Mouse (Mus musculus): ENCODE data around the gene Tdrd1. TPM values are rescaled to one million over a fixed set of nuclear protein-coding genes. Genes with fewer than 3 reads are reported as not detected.
A peak's percentile ranks its signal among the peaks of the same experiment; 100 is the strongest.

Gene Tdrd1
- polyA plus RNA-seq, 1 experiment from 2014 or later, result 1.3 TPM

DNA sequence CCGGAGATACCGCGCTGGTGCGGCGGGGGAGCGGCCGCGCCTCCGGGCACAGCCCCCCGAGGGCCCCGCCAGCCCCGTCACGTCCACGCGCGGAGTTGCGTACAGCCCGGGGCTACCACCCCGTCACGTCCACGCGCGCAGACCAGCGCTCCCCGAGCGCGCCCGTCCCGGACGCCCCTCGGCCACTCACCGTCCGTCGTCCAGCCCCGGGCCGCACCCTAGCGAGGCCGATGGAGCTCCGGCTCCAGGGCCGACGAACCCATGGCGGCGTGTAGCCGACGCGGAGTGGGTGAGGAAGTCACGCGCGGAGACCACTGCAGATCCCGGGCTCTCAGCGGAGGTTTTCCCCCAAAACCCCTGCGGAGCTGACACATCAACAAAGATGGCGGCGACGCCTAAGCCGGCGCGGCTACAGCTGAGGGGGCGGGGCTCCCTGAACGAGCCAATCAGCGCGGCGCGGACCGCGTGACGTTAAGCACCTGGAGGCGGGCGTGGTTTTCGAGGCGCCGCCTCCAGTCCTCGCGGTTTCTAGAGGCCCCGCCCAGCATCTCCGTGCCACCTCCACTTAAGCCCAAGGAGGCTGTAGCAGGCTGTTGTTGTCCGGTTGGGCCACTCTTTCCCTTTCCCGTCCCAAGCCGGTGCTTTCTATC lies 4.1 kb upstream of the Tdrd1 start, which contains the start of gene Ccdc186:
Ccdc186 (minus strand) TSS at position 393 of the 650 bp plus-strand sequence.
- peak within 1 kb of the TSS; percentile 96 for H3K9ac ChIP-seq (ENCODE audit: low read depth, low read length)

GRCm38 (mm10) chr19:56822448-56822836 lies 3.6 kb upstream of the Tdrd1 start:
- no peaks in the 10 kb centered on the region for H3K36me3 ChIP-seq (ENCODE audit: control insufficient read depth, insufficient read depth, low read length)
- peaks cover 24% of the 10 kb centered on the region for H3K4me1 ChIP-seq (ENCODE audit: control insufficient read depth, insufficient read depth, low read depth, low read length)
- peak overlapping the region; percentile 74 for H3K4me2 ChIP-seq (ENCODE audit: low read length)
- no peaks in the 10 kb centered on the region for H3K27me3 ChIP-seq (replicated peaks; ENCODE audit: control insufficient read depth, insufficient read depth, low read length)
- peak overlapping the region; percentile 92 for H3K4me3 ChIP-seq (ENCODE audit: low read length)
- H3K9ac ChIP-seq (ENCODE audit: low read depth, low read length), result peak overlapping the region; percentile 96
- peak; percentile 52 for ATAC-seq
- no peaks in the 10 kb centered on the region for H3K9me3 ChIP-seq (ENCODE audit: control insufficient read depth, low read length)
- 17% methylated on average over 10 of the region's 10 CpGs for WGBS
- 0 out of 2 replicates have a peak overlapping the region, but pooled peaks have one; percentile 6 for H3K27ac ChIP-seq (ENCODE audit: low read depth, low read length)

More for the DNA sequence above, 4.1 kb upstream of the Tdrd1 start, which contains the start of gene Ccdc186:
- H3K4me2 ChIP-seq (ENCODE audit: low read length), result peak within 1 kb of the TSS; percentile 74
- no peaks in the 10 kb centered on the region for H3K9me3 ChIP-seq (ENCODE audit: control insufficient read depth, low read length)
- H3K4me3 ChIP-seq (ENCODE audit: low read length), result peak within 1 kb of the TSS; percentile 92
- peak; percentile 99 for ATAC-seq
- no peaks in the 10 kb centered on the region for H3K27me3 ChIP-seq (replicated peaks; ENCODE audit: control insufficient read depth, insufficient read depth, low read length)
- H3K27ac ChIP-seq (ENCODE audit: low read depth, low read length), result peak within 1 kb of the TSS; percentile 93
- 0% methylated on average over 54 of the region's 79 CpGs for WGBS
- H3K4me1 ChIP-seq (ENCODE audit: control insufficient read depth, insufficient read depth, low read depth, low read length), result peaks cover 24% of the 10 kb centered on the region
- no peaks in the 10 kb centered on the region for H3K36me3 ChIP-seq (ENCODE audit: control insufficient read depth, insufficient read depth, low read length)

DNA sequence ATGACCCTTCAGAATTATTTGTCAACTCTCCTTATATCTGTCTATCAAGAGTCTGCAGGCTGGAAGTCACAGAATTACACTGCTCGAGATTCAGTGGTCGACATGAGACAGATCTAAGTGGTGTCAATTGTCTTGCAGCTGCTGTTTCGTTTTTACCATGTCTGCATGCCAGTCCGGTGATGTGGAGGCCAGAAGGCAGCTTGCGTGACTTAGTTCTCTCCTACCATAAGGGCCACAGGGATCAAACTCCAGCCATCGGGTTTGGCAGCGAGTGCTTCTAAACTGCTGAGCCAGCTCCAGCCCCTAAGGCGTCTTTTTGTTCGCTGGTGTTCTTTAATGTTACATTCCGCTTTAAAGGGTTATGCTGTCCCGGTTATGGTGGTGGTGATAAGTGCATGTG lies 2.3 kb downstream of the Tdrd1 start:
- Histone ChIP-seq H3K27me3 (replicated peaks; ENCODE audit: control insufficient read depth, insufficient read depth, low read length) (no peaks in the 10 kb centered on the region), H3K27ac (ENCODE audit: low read depth, low read length) (no peak overlapping the region), H3K9ac (ENCODE audit: low read depth, low read length) (no peak overlapping the region), H3K36me3 (ENCODE audit: control insufficient read depth, insufficient read depth, low read length) (no peaks in the 10 kb centered on the region), H3K4me2 (ENCODE audit: low read length) (no peak overlapping the region), H3K4me1 (ENCODE audit: control insufficient read depth, insufficient read depth, low read depth, low read length) (no peaks in the 10 kb centered on the region), H3K4me3 (ENCODE audit: low read length) (no peak overlapping the region), H3K9me3 (ENCODE audit: control insufficient read depth, low read length) (no peaks in the 10 kb centered on the region)
- WGBS, result 84% methylated on average over 11 of the region's 11 CpGs
- ATAC-seq, result no peak

DNA sequence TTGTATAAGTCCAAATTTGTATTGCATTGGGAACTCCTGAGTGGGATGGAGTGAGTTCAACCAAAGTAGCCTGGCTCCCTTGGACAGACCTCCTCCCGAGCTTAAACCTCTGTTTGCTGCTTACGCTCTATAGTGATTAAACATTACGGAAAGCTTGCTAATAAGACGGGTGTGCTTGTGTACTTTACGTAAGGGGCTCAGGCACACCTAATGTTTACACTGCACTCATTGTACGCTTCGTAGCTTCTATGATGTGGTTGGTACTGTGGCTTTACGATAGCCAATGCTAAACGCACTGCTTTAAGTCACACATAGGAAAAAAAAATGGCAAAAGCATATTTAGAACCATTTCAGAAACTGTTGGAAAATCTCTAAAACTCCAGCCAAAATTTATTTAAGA lies 3.3 kb downstream of the Tdrd1 start:
- Histone ChIP-seq H3K4me2 (ENCODE audit: low read length) (no peak overlapping the region), H3K9me3 (ENCODE audit: control insufficient read depth, low read length) (no peaks in the 10 kb centered on the region), H3K36me3 (ENCODE audit: control insufficient read depth, insufficient read depth, low read length) (no peaks in the 10 kb centered on the region), H3K27ac (ENCODE audit: low read depth, low read length) (no peak overlapping the region), H3K4me1 (ENCODE audit: control insufficient read depth, insufficient read depth, low read depth, low read length) (no peaks in the 10 kb centered on the region), H3K9ac (ENCODE audit: low read depth, low read length) (no peak overlapping the region), H3K27me3 (replicated peaks; ENCODE audit: control insufficient read depth, insufficient read depth, low read length) (no peaks in the 10 kb centered on the region), H3K4me3 (ENCODE audit: low read length) (no peak overlapping the region)
- ATAC-seq, result no peak
- 89% methylated on average over 9 of the region's 9 CpGs for WGBS

DNA sequence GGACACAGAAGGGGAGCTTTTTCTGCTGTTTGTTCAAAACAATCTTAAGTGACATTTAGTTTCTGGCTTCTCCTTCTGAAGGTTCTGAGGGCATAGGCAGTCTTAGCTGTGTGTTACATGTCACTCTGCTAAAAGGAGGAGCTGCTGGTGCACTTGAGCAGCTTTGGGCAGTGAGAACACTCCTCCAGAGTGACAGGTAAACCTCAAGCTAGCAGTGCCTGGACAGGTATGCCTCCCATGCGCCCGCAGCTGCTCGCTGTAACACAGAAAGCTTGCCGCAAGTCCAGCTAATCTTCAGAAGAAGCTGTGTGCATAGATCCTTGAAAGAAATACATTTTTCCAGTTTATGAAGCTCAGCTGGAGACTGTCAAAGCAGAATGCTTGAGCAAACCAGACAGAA lies 4.2 kb downstream of the Tdrd1 start:
- no peaks in the 10 kb centered on the region for H3K27me3 ChIP-seq (replicated peaks; ENCODE audit: control insufficient read depth, insufficient read depth, low read length)
- 85% methylated on average over 4 of the region's 4 CpGs for WGBS
- H3K9me3 ChIP-seq (ENCODE audit: control insufficient read depth, low read length), result no peaks in the 10 kb centered on the region
- no peaks in the 10 kb centered on the region for H3K36me3 ChIP-seq (ENCODE audit: control insufficient read depth, insufficient read depth, low read length)
- H3K9ac ChIP-seq (ENCODE audit: low read depth, low read length), result no peak overlapping the region
- ATAC-seq, result no peak
- no peaks in the 10 kb centered on the region for H3K4me1 ChIP-seq (ENCODE audit: control insufficient read depth, insufficient read depth, low read depth, low read length)
- H3K4me3 ChIP-seq (ENCODE audit: low read length), result no peak overlapping the region
- no peak overlapping the region for H3K4me2 ChIP-seq (ENCODE audit: low read length)
- no peak overlapping the region for H3K27ac ChIP-seq (ENCODE audit: low read depth, low read length)

DNA sequence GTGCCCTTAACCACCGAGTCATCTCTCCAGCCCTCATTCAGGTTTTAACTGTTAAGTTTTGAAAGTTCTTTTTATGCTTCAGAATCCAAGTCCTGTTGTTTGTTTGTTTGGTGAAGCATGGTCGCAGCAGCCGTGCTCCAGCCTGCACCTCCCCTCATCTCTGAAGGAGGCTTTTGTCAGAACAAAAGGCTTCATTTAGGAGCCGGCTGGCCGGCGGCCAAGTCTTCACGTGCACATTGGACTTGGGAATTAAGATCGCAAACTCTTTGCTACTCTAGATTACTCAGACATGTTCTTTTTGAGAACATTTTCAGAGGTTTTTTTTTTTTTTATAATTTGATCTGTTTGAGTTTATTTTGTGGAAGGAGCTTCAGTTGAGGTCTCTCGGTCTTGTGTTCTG lies 9.3 kb downstream of the Tdrd1 start:
- Histone ChIP-seq H3K27me3 (replicated peaks; ENCODE audit: control insufficient read depth, insufficient read depth, low read length) (no peaks in the 10 kb centered on the region), H3K9me3 (ENCODE audit: control insufficient read depth, low read length) (no peaks in the 10 kb centered on the region), H3K27ac (ENCODE audit: low read depth, low read length) (no peak overlapping the region), H3K4me1 (ENCODE audit: control insufficient read depth, insufficient read depth, low read depth, low read length) (no peaks in the 10 kb centered on the region), H3K9ac (ENCODE audit: low read depth, low read length) (no peak overlapping the region), H3K4me2 (ENCODE audit: low read length) (no peak overlapping the region), H3K36me3 (ENCODE audit: control insufficient read depth, insufficient read depth, low read length) (no peaks in the 10 kb centered on the region), H3K4me3 (ENCODE audit: low read length) (no peak overlapping the region)
- no peak for ATAC-seq
- 39% methylated on average over 9 of the region's 9 CpGs for WGBS

DNA sequence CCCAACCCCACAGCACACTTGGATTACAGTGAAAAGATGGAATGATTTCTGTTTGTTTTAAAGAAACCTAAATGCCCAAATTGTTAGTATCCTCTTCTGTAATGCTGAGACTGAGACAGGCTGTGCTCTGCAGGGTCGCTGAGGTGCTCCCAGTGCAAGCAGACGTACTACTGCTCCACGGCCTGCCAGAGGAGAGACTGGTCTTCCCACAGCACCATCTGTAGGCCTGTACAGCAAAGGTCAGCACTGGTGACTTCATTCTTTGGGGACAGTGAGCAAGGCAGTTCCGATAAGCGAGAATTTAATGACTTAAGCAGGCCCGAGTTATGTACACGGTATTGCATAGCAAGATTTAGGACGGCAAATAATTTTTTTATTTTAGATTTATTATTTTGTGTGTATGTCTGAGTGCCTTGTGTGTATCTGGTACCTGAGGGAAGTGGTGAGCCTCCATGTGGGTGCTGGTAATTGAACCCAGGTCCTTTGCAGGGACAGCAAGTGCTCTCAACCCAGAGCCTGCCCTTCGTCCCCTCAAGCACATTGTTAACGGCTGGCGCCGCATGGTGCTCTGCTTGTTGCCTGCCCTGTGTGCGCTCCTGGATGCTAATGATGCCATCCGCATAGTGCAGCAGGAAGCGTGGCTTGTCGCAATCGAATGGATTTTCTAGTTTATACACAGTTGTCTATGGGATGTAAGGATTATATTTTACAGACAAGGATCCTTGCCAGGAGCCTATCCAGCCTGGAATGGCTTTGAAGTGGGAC lies 13.1 kb downstream of the Tdrd1 start:
- Histone ChIP-seq H3K4me1 (ENCODE audit: control insufficient read depth, insufficient read depth, low read depth, low read length) (no peaks in the 10 kb centered on the region), H3K9me3 (ENCODE audit: control insufficient read depth, low read length) (no peaks in the 10 kb centered on the region), H3K9ac (ENCODE audit: low read depth, low read length) (no peak overlapping the region), H3K4me2 (ENCODE audit: low read length) (no peak overlapping the region), H3K27ac (ENCODE audit: low read depth, low read length) (no peak overlapping the region), H3K27me3 (replicated peaks; ENCODE audit: control insufficient read depth, insufficient read depth, low read length) (no peaks in the 10 kb centered on the region), H3K4me3 (ENCODE audit: low read length) (no peak overlapping the region), H3K36me3 (ENCODE audit: control insufficient read depth, insufficient read depth, low read length) (no peaks in the 10 kb centered on the region)
- ATAC-seq, result no peak
- 60% methylated on average over 17 of the region's 17 CpGs for WGBS

DNA sequence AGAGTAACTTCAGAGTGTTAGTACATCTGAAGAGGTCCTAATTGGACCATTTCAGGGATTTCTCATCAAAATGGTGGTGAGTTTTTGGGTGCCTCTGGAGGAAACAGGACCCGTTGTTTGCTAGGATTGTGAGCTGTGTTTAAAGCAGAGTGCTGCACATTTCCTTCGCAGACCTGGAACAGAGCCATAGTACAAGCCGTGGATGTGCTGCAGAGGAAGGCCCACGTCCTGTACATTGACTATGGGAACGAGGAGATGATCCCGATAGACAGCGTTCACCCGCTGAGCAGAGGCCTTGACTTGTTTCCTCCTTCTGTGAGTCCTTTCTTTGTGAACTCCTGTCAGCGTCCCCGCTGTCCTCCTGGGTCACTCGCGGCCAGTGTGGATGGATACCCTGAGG lies 17.0 kb downstream of the Tdrd1 start:
- Histone ChIP-seq H3K27me3 (replicated peaks; ENCODE audit: control insufficient read depth, insufficient read depth, low read length) (no peaks in the 10 kb centered on the region), H3K27ac (ENCODE audit: low read depth, low read length) (no peak overlapping the region), H3K4me2 (ENCODE audit: low read length) (no peak overlapping the region), H3K36me3 (ENCODE audit: control insufficient read depth, insufficient read depth, low read length) (no peaks in the 10 kb centered on the region), H3K9ac (ENCODE audit: low read depth, low read length) (no peak overlapping the region), H3K4me3 (ENCODE audit: low read length) (no peak overlapping the region), H3K4me1 (ENCODE audit: control insufficient read depth, insufficient read depth, low read depth, low read length) (no peaks in the 10 kb centered on the region), H3K9me3 (ENCODE audit: control insufficient read depth, low read length) (peaks cover 7% of the 10 kb centered on the region; the same call in 1 of the 2 replicates)
- ATAC-seq, result no peak
- 71% methylated on average over 12 of the region's 12 CpGs for WGBS

- H3K4me1 ChIP-seq (ENCODE audit: control insufficient read depth, insufficient read depth, low read depth, low read length), result no peaks in the 10 kb centered on the region
- H3K4me2 ChIP-seq (ENCODE audit: low read length), result no peak overlapping the region
- no peak overlapping the region for H3K4me3 ChIP-seq (ENCODE audit: low read length)
- no peaks in the 10 kb centered on the region for H3K9me3 ChIP-seq (ENCODE audit: control insufficient read depth, low read length)
- ATAC-seq, result no peak
- H3K27ac ChIP-seq (ENCODE audit: low read depth, low read length), result no peak overlapping the region
- H3K27me3 ChIP-seq (replicated peaks; ENCODE audit: control insufficient read depth, insufficient read depth, low read length), result no peaks in the 10 kb centered on the region
- no peaks in the 10 kb centered on the region for H3K36me3 ChIP-seq (ENCODE audit: control insufficient read depth, insufficient read depth, low read length)
- no peak overlapping the region for H3K9ac ChIP-seq (ENCODE audit: low read depth, low read length)
These were observed 26.6 kb downstream of the Tdrd1 start for GRCm38 (mm10) chr19:56852590-56852989.
